Comparison of ENCODE assay signal across 23 mouse cellular contexts in the genomic region with DNA sequence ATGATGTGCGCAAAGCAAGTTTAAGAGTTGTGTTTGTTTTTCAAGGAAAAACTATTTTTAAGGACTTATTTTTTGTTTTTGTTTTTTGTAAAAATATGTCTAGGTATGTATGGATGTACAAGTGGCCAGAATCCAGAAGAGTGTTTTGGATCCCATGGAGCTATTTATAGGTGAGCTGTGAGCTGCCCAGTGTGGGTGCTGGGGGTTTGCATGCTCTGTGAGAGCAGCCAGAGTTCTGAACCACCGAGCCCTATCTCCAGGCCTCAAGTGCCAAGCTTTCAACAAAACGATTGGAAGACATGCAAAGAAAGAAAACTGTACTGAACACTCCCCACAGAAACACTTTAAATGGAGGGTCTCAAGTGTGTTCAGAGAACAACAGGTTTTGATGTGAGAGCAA. TPM values are rescaled to one million over a fixed set of nuclear protein-coding genes. Genes with fewer than 3 reads are reported as not detected.
"Had no signal": no experiment of that assay in that cellular context is flagged by ENCODE, and none has a peak within 500 bp of the region (broad histone marks: within the 10 kb centered on the region; RNA-seq: fewer than 3 reads in every experiment).

No protein-coding gene starts in this region.

- H3K4me1 ChIP-seq: lung, embryonic 15.5 days; midbrain, embryonic 13.5 days; midbrain, embryonic 15.5 days; neural tube, embryonic 12.5 days; stomach, embryonic 15.5 days had no signal

- H3K9ac ChIP-seq: lung, embryonic 15.5 days; midbrain, embryonic 13.5 days; midbrain, embryonic 15.5 days; neural tube, embryonic 12.5 days; stomach, embryonic 15.5 days had no signal

- H3K4me2 ChIP-seq: lung, embryonic 15.5 days; midbrain, embryonic 11.5 days; midbrain, embryonic 13.5 days; midbrain, embryonic 15.5 days; neural tube, embryonic 12.5 days; stomach, embryonic 15.5 days had no signal

- H3K27me3 ChIP-seq: lung, embryonic 15.5 days; megakaryocyte, embryonic 14.5 days; midbrain, embryonic 13.5 days; midbrain, embryonic 15.5 days; neural tube, embryonic 12.5 days; stomach, embryonic 15.5 days had no signal

- H3K36me3 ChIP-seq: midbrain, embryonic 15.5 days had no signal

- H3K27ac ChIP-seq: lung, embryonic 15.5 days; macrophage; midbrain, embryonic 13.5 days; midbrain, embryonic 15.5 days; neural tube, embryonic 12.5 days; stomach, embryonic 15.5 days; stomach, postnatal 0 days had no signal

- DNase-seq: lung, adult 2 months; lung, postnatal 14 days; lung, postnatal 36 days; right cerebral cortex, postnatal 14 days; thymus, adult 2 months; thymus, postnatal 25 days; thymus, postnatal 4 days had no signal

- H3K4me3 ChIP-seq: lung, embryonic 15.5 days; megakaryocyte, embryonic 14.5 days; midbrain, embryonic 13.5 days; midbrain, embryonic 15.5 days; neural tube, embryonic 12.5 days; stomach, embryonic 15.5 days had no signal

- ATAC-seq: lung, postnatal 0 days; midbrain, embryonic 13.5 days; midbrain, embryonic 15.5 days had no signal

- H3K9me3 ChIP-seq: lung, embryonic 15.5 days; megakaryocyte, embryonic 14.5 days; midbrain, embryonic 13.5 days; midbrain, embryonic 15.5 days; neural tube, embryonic 12.5 days; stomach, embryonic 15.5 days had no signal

RNA-seq across cellular contexts. Expression of a gene that starts 12.9 kb away (rescaled TPM):
- total RNA-seq: megakaryocyte progenitor cell, adult 5-6 weeks; midbrain, postnatal 0 days; monocyte, adult 5-6 weeks; neutrophil, adult 5-6 weeks had no signal
- polyA plus RNA-seq: lung, adult 2 months; lung, postnatal 0 days; macrophage; midbrain, embryonic 11.5 days; midbrain, embryonic 13.5 days; midbrain, embryonic 15.5 days; midbrain, postnatal 0 days; neural tube, embryonic 12.5 days; neural tube, embryonic 14.5 days; spleen, adult 2 months; stomach, embryonic 15.5 days; stomach, postnatal 0 days had no signal
